Mouse (Mus musculus): ENCODE measurements around the gene 1700029H14Rik.

Gene 1700029H14Rik

GRCm38 (mm10) chr8:13540122-13540521 lies 22.1 kb downstream of the 1700029H14Rik start:
- no peak for DNase-seq

DNA sequence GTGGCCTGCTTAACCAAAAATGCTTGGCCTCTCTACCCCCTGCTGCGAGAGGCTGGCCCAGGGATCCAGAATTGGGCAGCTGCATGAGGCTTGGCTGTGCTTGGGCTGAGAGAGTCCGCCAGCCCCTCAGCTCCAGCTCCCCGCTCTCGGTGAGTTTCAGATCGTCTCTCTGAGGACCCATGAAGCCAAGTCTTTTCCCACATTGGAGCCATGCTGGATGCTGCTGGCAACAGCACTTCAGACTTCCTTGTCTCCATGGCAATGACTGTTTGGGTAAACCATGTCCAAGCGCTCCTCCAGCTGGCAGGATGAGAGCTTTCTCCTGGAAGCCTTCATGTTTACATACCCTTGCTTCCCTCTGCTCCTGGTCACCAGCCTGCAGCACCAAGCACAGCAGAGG lies 23.4 kb downstream of the 1700029H14Rik start:
- DNase-seq: peak; percentile 91

DNA sequence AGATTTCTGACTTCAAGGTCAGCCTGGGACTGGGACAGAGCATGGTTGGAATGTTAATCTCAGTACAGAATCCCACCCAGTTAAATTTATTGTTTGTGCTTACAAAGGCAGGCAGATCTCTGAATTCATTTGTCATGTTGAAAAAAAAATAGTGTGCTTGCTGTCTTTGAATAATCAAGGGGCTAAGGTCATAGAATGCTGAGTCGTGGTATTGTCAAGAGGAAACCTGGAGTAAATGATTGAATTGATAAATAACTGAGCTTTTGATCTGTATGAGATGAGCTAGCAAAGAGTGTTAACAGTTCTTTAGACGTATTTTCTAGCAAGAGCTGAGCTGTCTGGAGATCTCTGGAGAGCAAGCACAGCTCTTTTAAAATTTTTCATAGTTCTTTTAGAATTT lies 25.2 kb downstream of the 1700029H14Rik start:
- no peak for DNase-seq

GRCm38 (mm10) chr8:13533123-13533522 lies 29.1 kb downstream of the 1700029H14Rik start:
- DNase-seq: no peak

- peak; percentile 41 for DNase-seq
Measured at GRCm38 (mm10) chr8:13531602-13532171, 30.6 kb downstream of the 1700029H14Rik start.

DNA sequence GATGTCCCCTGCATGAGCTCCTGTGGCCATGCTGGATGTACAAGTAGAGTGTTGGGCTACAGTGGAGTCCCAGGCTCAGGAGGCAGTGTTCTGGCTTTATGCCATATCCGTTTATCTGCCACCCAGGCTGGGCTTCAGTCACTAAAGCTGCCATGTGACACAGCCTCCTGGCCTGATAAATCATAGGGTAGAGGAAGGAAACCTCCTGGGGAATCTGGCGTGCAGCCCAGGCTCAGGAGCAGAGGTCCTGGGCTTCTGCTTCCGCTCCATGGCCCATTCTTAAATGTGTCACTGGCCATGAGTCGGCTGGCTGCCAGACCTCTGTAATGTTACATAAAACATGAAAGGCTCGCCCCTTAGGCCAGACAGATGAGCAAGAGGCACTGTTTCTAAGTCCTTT lies 31.3 kb downstream of the 1700029H14Rik start:
- peak; percentile 95 for DNase-seq

DNA sequence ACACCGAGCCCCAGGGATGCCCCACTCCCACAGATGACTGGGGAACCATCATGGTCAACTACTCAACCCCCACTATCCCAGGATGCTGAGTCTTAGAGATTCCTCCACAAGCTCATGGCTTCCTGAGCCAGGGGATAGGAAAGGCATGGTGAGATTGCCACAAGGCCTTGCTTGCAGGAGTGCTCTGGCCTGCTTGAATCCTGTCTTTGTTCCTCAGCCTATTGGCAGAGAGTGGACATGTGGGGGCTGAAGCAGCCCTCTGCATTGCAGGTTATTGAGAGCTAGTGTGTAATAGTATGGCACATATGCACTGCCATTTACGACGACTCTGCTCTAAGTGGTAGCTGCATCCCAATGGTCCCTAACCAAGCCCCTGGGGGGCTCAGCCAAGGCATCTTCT lies 31.9 kb downstream of the 1700029H14Rik start:
- no peak for DNase-seq

- DNase-seq: peak; percentile 92
Measured at GRCm38 (mm10) chr8:13529891-13530316, 32.4 kb downstream of the 1700029H14Rik start.

GRCm38 (mm10) chr8:13529011-13529840 lies 33.0 kb downstream of the 1700029H14Rik start:
- no peak for DNase-seq

DNA sequence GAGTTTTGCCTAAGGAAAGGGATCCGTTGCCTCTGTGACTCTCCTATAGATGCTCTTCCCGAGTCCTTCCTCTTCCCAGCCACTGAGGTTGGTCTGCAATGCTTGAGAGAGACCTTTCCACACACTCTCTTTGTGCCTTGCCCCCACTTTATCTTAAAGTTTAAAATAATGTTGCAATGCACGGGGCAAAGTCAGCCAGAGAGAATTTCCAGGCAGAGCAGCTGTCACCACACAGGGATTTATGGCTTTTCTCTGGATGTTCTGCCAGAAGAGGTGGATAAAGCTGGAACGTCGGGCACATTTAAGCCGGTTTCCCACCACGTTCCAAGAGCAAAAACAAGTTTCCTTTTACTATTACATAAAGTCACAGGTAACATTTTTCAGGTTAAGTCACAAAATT lies 40.9 kb downstream of the 1700029H14Rik start:
- DNase-seq: no peak

DNA sequence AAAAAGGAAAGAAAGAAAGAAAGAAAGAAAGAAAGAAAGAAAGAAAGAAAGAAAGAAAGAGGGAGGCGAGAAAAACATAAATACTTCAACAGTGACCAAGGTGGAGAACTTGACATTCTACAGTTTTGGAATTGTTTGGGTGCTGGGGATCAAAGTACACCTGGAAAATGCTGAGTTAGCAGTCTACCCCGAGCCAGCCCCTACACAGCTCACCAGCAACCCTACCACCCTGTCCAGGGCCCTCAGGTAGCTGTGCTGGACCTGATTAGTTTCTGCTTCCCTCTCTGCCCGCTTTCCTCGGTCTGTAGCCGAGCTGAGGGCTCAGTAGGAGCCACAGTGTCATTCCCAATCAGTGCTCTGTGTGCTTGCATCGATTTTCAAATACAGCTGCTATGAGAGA lies 41.9 kb downstream of the 1700029H14Rik start:
- DNase-seq: no peak

DNA sequence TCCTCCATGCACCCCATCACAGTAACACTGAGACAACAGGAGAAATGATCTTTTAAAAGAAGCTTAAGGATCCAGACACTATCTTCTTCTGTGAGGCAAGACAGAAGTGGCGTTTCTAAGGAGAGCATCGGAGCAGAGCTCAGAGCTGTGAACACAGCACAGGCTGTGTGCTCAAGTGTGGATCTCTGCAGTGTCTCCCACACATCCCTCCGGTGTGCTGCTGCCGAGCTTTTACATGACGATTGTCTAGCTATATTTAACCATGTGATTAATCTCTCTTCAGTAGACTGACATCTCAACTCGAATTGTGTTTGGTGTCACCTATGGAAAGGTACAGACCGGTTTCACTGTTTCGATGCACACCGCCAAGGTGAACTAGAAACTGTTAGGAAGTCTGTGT lies 42.8 kb downstream of the 1700029H14Rik start:
- DNase-seq: no peak

DNA sequence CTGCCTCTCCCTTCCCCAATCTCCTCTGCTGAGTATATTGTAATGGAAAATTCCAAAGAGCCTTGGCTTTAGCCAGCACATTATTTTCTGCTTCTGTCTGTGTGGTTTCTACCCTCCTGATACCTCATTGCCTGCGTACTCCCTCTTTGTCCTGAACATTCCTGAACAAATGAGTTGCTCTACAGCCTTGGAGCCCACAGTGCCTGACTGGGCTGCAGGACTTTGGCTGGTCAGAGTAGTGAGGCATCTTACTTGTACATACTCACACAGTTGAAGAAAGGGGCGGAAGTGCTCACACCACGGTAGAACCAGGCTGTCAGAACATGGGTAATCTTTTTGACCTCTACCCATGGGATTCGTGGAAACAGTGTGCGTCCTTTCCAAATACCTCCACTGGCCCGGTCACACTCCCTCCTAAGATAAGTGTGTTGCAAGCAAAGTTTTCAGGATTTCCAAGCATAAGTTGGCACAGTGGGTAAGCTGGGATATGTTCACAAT lies 44.9 kb downstream of the 1700029H14Rik start:
- no peak for DNase-seq

GRCm38 (mm10) chr8:13516728-13517127 lies 45.5 kb downstream of the 1700029H14Rik start:
- no peak for DNase-seq

- peak; percentile 74 for DNase-seq
Measured at GRCm38 (mm10) chr8:13516011-13516442, 46.2 kb downstream of the 1700029H14Rik start.

GRCm38 (mm10) chr8:13513556-13514370 lies 48.5 kb downstream of the 1700029H14Rik start:
- no peak for DNase-seq

GRCm38 (mm10) chr8:13512677-13513076 lies 49.6 kb downstream of the 1700029H14Rik start:
- DNase-seq: no peak

- DNase-seq: no peak
Measured at GRCm38 (mm10) chr8:13512016-13512415, 50.2 kb downstream of the 1700029H14Rik start.

- DNase-seq: no peak
Measured at GRCm38 (mm10) chr8:13507284-13507937, 54.9 kb downstream of the 1700029H14Rik start.

DNA sequence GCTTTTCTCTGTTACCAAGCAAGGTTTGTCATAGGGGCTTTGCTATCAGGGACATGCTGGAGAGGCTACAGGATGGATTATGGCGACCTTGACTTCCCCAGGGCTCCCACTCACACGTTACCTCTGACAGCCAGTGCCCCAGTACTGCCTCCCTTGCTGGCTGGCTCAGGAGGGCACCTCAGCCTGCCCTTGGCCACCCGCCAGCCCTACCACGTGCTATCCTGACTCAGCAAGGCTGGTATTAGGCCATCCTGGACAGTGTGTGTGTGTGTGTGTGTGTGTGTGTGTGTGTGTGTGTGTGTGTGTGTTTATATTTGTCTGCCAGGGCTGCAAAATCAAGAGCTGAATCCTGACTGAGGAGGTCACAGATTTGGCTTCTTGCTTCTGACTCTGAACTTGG lies 55.4 kb downstream of the 1700029H14Rik start:
- peak; percentile 84 for DNase-seq

GRCm38 (mm10) chr8:13504894-13505674 lies 57.2 kb downstream of the 1700029H14Rik start:
- DNase-seq: no peak
